17 mouse cellular contexts compared by ENCODE assay signal in the genomic region with DNA sequence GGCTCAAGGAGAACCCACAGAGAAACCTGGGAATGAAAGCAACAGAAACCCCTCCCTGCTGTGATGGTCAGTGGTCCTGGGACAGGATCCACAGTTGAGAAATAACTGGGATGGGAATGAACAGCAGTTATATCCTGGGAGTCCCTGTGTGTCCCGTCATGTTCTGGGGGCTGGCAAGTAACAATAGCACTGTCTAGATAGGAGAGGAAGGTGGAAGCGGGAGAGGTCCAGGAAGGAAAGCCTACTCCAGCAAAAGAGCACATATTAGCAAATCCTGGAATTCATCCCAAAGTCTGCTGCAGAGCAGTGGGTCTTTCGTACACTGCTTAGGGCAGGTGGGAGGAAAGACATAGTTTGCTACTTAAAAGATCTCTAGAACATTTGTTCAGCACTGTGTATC. TPM values are rescaled to one million over a fixed set of nuclear protein-coding genes. Genes with fewer than 3 reads are reported as not detected.
A peak's percentile ranks its signal among the peaks of the same experiment; 100 is the strongest.
DNase-seq lines count a peak whose midpoint lies in the region; ATAC-seq lines count a peak whose summit lies in the region.
"Had no signal": no experiment of that assay in that cellular context is flagged by ENCODE, and none has a peak within 500 bp of the region (broad histone marks: within the 10 kb centered on the region; RNA-seq: fewer than 3 reads in every experiment).

No protein-coding gene starts in this region.

- no peaks in the 10 kb centered on the region for H3K9me3 ChIP-seq in heart, embryonic 11.5 days (replicated peaks; ENCODE audit: control insufficient read depth, low read length)
- H3K9me3 ChIP-seq in kidney, embryonic 15.5 days (replicated peaks) = no peaks in the 10 kb centered on the region
- H3K9me3 ChIP-seq in neural tube, embryonic 13.5 days = no peaks in the 10 kb centered on the region

- no peaks in the 10 kb centered on the region for H3K36me3 ChIP-seq in heart, embryonic 11.5 days (ENCODE audit: control insufficient read depth, insufficient read depth, low read length)
- no peaks in the 10 kb centered on the region for H3K36me3 ChIP-seq in kidney, embryonic 15.5 days
- no peaks in the 10 kb centered on the region for H3K36me3 ChIP-seq in neural tube, embryonic 13.5 days

- H3K27me3 ChIP-seq in heart, embryonic 11.5 days (ENCODE audit: control insufficient read depth, insufficient read depth, low read length) = no peaks in the 10 kb centered on the region
- no peaks in the 10 kb centered on the region for H3K27me3 ChIP-seq in kidney, embryonic 15.5 days
- H3K27me3 ChIP-seq in neural tube, embryonic 13.5 days = no peaks in the 10 kb centered on the region

- peak; percentile 96 for DNase-seq in heart, adult 11 months
- DNase-seq in kidney, postnatal 10 days = no peak
- DNase-seq in neural tube, embryonic 10.5 days (ENCODE audit: extremely low spot score, low spot score) = no peak
- DNase-seq in left cerebral cortex, postnatal 10 days (ENCODE audit: extremely low spot score in 1 of 2, low spot score in 2 of 2) = no peak
- DNase-seq: adrenal gland, adult 8-10 months; B cell, adult 2 months; cerebellum, adult 11 months; cerebellum, postnatal 14 days; gastrocnemius, postnatal 10 days; lung, postnatal 14 days; right cerebral cortex, postnatal 4 days had no signal

- no peak overlapping the region for H3K4me3 ChIP-seq in heart, embryonic 11.5 days (ENCODE audit: low read depth, low read length)
- H3K4me3 ChIP-seq in kidney, embryonic 15.5 days (replicated peaks) = no peak overlapping the region
- H3K4me3 ChIP-seq in neural tube, embryonic 13.5 days = no peak overlapping the region
- H3K4me3 ChIP-seq: left cerebral cortex, adult 2 months had no signal

- 52% methylated on average over 3 of the region's 3 CpGs for WGBS in heart, embryonic 11.5 days (ENCODE audit: insufficient replicate concordance)
- 56% methylated on average over 3 of the region's 3 CpGs for WGBS in kidney, embryonic 15.5 days
- WGBS in neural tube, embryonic 13.5 days = 58% methylated on average over 3 of the region's 3 CpGs

- intact Hi-C loops in left cerebral cortex, postnatal 10 days (cut with DNase I) = no loop called here

- no peak for ATAC-seq in heart, embryonic 11.5 days (replicated peaks; ENCODE audit: insufficient number of reproducible peaks, low FRiP score, low TSS enrichment)
- ATAC-seq in kidney, embryonic 15.5 days (replicated peaks; ENCODE audit: low FRiP score) = no peak
- ATAC-seq in neural tube, embryonic 13.5 days (ENCODE audit: low read depth) = no peak
- ATAC-seq: inflammation-experienced regulatory T-cells, adult 6 months had no signal

- H3K4me2 ChIP-seq in heart, embryonic 11.5 days = no peak overlapping the region
- no peak overlapping the region for H3K4me2 ChIP-seq in kidney, embryonic 15.5 days
- H3K4me2 ChIP-seq in neural tube, embryonic 13.5 days = no peak overlapping the region

- peaks cover 14% of the 10 kb centered on the region for H3K4me1 ChIP-seq in heart, embryonic 11.5 days (ENCODE audit: control insufficient read depth, insufficient read depth, low read length)
- peaks cover 29% of the 10 kb centered on the region for H3K4me1 ChIP-seq in kidney, embryonic 15.5 days
- H3K4me1 ChIP-seq in neural tube, embryonic 13.5 days (replicated peaks) = peaks cover 93% of the 10 kb centered on the region

- no peak overlapping the region for H3K27ac ChIP-seq in heart, embryonic 11.5 days (ENCODE audit: low read depth, low read length)
- H3K27ac ChIP-seq in kidney, embryonic 15.5 days = peak overlapping the region; percentile 56; the same call in 1 of the 2 replicates
- H3K27ac ChIP-seq in neural tube, embryonic 13.5 days (replicated peaks) = peak overlapping the region; percentile 13; the same call in 1 of the 2 replicates
- H3K27ac ChIP-seq: left cerebral cortex, adult 2 months; liver, embryonic 14.5 days had no signal

- no peak overlapping the region for H3K9ac ChIP-seq in heart, embryonic 11.5 days (ENCODE audit: low read depth, low read length)
- no peak overlapping the region for H3K9ac ChIP-seq in kidney, embryonic 15.5 days
- no peak overlapping the region for H3K9ac ChIP-seq in neural tube, embryonic 13.5 days
- H3K9ac ChIP-seq: liver, embryonic 14.5 days had no signal

RNA-seq across cellular contexts. Expression of gene Plxna2, which starts 17.9 kb away (rescaled TPM):
- polyA plus RNA-seq in heart, embryonic 11.5 days (2014; fragmentation: Nextera tagmentation; extraction: Ambion mirVana) = 6.4 and 6.7 TPM in 2 replicates
- 5.7 and 6.3 TPM in 2 replicates for polyA plus RNA-seq in kidney, embryonic 15.5 days (2015; fragmentation: Nextera tagmentation; extraction: Ambion mirVana)
- polyA plus RNA-seq in neural tube, embryonic 13.5 days (2015; fragmentation: Nextera tagmentation; extraction: Ambion mirVana) = 42.6 and 50.5 TPM in 2 replicates
- 10 to 100 TPM; 97.9 to 99.8 TPM for total RNA-seq in left cerebral cortex, postnatal 10 days (2021)
